Mouse (Mus musculus) thymus, adult 2 months (tissue): ENCODE measurements around the gene A630001G21Rik. TPM values are rescaled to one million over a fixed set of nuclear protein-coding genes. Genes with fewer than 3 reads are reported as not detected.

Experiments used
- DNase-seq: peaks from one replicate; pipeline ENCODE4 v3.0.0; 2021
- H3K27ac ChIP-seq: fragments of 200-500 bp; 2 replicates; pipeline ENCODE4 v1.5.1; 2012; ENCODE audit warnings: low read length, control low read depth; ENCODE audit not compliant: control insufficient read depth, insufficient read depth
- H3K27me3 ChIP-seq: fragments of 200-500 bp; 2 replicates; pipeline ENCODE4 v1.6.1; 2012; ENCODE audit warnings: mild to moderate bottlenecking, low read length, moderate library complexity, mixed read lengths; ENCODE audit not compliant: control insufficient read depth, insufficient read depth
- H3K36me3 ChIP-seq: fragments of 200-500 bp; 2 replicates; pipeline ENCODE4 v1.6.1; 2012; ENCODE audit warnings: mild to moderate bottlenecking, low read length, moderate library complexity; ENCODE audit not compliant: control insufficient read depth, insufficient read depth
- H3K4me1 ChIP-seq: fragments of 200-500 bp; replicated peaks from 2 replicates; pipeline ENCODE4 v1.6.1; 2012; ENCODE audit warnings: low read length; ENCODE audit not compliant: control insufficient read depth, insufficient read depth
- H3K4me3 ChIP-seq: fragments of 200-500 bp; 2 replicates; pipeline ENCODE4 v1.5.1; 2012; ENCODE audit warnings: mild to moderate bottlenecking, low read length, control low read depth, moderate library complexity; ENCODE audit not compliant: control insufficient read depth, insufficient read depth
- CTCF ChIP-seq: fragments of 200-500 bp; IDR thresholded peaks from 2 replicates; pipeline ENCODE4 v1.5.1; 2012; ENCODE audit warnings: mild to moderate bottlenecking, control low read depth, low read length, moderate library complexity, borderline replicate concordance; ENCODE audit not compliant: control insufficient read depth, poor library complexity, insufficient read depth; ENCODE audit errors: extremely low read depth
- POLR2A ChIP-seq: fragments of 200-500 bp; IDR thresholded peaks from 2 replicates; pipeline ENCODE4 v1.6.1; 2012; ENCODE audit warnings: mild to moderate bottlenecking, low read length, control low read depth, moderate library complexity; ENCODE audit not compliant: control insufficient read depth, poor library complexity, insufficient read depth; ENCODE audit errors: extremely low read depth
- WGBS: fragments of 180-500 bp; shearing (Covaris S2); methylation state at CpG from one replicate; pipeline ENCODE4 v1.1.7; 2018; 5-methylcytosine and 5-hydroxymethylcytosine counted together
- polyA plus RNA-seq: library from polyadenylated mRNA; depleted of rRNA; stranded (reverse); fragments of >200 nt; gene quantifications from 2 replicates; pipeline ENCODE4 v1.2.3, GENCODE M21; 2012; rRNA removed

Gene A630001G21Rik
- polyA plus RNA-seq, 1 experiment = 19.5 TPM

- Histone ChIP-seq H3K27me3 (no peaks in the 10 kb centered on the region), H3K4me1 (peaks cover 18% of the 10 kb centered on the region), H3K27ac (peak overlapping the region; percentile 98), H3K36me3 (peaks cover 32% of the 10 kb centered on the region; the same call in 1 of the 2 replicates), H3K4me3 (no peak overlapping the region)
- DNase-seq = peak; percentile 77
- TF ChIP-seq CTCF = no peak
- WGBS = 3% methylated on average over 5 of the region's 5 CpGs
Measured at GRCm38 (mm10) chr1:85687346-85687745, 91.1 kb downstream of the A630001G21Rik start.

- TF ChIP-seq POLR2A (no peak), CTCF (no peak)
- peaks cover 18% of the 10 kb centered on the region for H3K4me1 ChIP-seq
- H3K36me3 ChIP-seq = peaks cover 29% of the 10 kb centered on the region; the same call in 1 of the 2 replicates
- no peak overlapping the region for H3K4me3 ChIP-seq
- H3K27me3 ChIP-seq = no peaks in the 10 kb centered on the region
- peak; percentile 33 for DNase-seq
- peak overlapping the region; percentile 98 for H3K27ac ChIP-seq
- WGBS = 19% methylated on average over 5 of the region's 5 CpGs
Measured at GRCm38 (mm10) chr1:85686666-85687065, 91.8 kb downstream of the A630001G21Rik start.

GRCm38 (mm10) chr1:85680226-85680625 is 98.2 kb downstream of the A630001G21Rik start:
- Histone ChIP-seq H3K4me1 (peaks cover 12% of the 10 kb centered on the region), H3K27ac (peak overlapping the region; percentile 95), H3K27me3 (no peaks in the 10 kb centered on the region), H3K36me3 (peaks cover 50% of the 10 kb centered on the region), H3K4me3 (no peak overlapping the region)
- TF ChIP-seq POLR2A = no peak
- no peak for TF ChIP-seq CTCF
- WGBS = 7% methylated on average over 4 of the region's 4 CpGs
- DNase-seq = peak; percentile 29

Other genes starting within 250 kb of the A630001G21Rik start
- gene G530012D18Rik, start 203.0 kb downstream of the A630001G21Rik start, polyA plus RNA-seq = not detected in 2 replicates
- 109 and 125 TPM in 2 replicates for gene Sp110, start 179.8 kb downstream of the A630001G21Rik start, polyA plus RNA-seq
- 19.8 and 27.1 TPM in 2 replicates for gene Sp140, start 178.3 kb downstream of the A630001G21Rik start, polyA plus RNA-seq
- 60.6 and 68.0 TPM in 2 replicates for gene Sp100, start 128.7 kb downstream of the A630001G21Rik start, polyA plus RNA-seq
- gene Cab39, start 14.8 kb upstream of the A630001G21Rik start, polyA plus RNA-seq = 65.1 and 72.8 TPM in 2 replicates
- 186 and 232 TPM in 2 replicates for gene Itm2c, start 115.6 kb upstream of the A630001G21Rik start, polyA plus RNA-seq
- gene 4933407L21Rik, start 149.8 kb upstream of the A630001G21Rik start, polyA plus RNA-seq = 1.5 and 2.2 TPM in 2 replicates
- 1.5 and 1.8 TPM in 2 replicates for gene Gpr55, start 182.4 kb upstream of the A630001G21Rik start, polyA plus RNA-seq
- gene Spata3, start 238.2 kb upstream of the A630001G21Rik start, polyA plus RNA-seq = 0.49 TPM in 1 of 2 replicates, not detected in the other